Mouse (Mus musculus): ENCODE data around the gene Gm17584.
"Not testable (repeated sequence)": the region's sequence is repeated elsewhere in the genome, so short reads cannot be mapped to it uniquely, and the experiment has no call there.

The Gm17584 gene

GRCm38 (mm10) chrX:124500263-124500662 lies at the start of gene Gm17584:
Gene Gm17584 (plus strand): TSS chrX:124500563.
- DNase-seq (ENCODE audit: low spot score in 2 of 2), result not testable (repeated sequence)

Measured in right cerebral cortex, postnatal 36 days (tissue).